ENCODE assay signal across 9 mouse cellular contexts in the genomic region with DNA sequence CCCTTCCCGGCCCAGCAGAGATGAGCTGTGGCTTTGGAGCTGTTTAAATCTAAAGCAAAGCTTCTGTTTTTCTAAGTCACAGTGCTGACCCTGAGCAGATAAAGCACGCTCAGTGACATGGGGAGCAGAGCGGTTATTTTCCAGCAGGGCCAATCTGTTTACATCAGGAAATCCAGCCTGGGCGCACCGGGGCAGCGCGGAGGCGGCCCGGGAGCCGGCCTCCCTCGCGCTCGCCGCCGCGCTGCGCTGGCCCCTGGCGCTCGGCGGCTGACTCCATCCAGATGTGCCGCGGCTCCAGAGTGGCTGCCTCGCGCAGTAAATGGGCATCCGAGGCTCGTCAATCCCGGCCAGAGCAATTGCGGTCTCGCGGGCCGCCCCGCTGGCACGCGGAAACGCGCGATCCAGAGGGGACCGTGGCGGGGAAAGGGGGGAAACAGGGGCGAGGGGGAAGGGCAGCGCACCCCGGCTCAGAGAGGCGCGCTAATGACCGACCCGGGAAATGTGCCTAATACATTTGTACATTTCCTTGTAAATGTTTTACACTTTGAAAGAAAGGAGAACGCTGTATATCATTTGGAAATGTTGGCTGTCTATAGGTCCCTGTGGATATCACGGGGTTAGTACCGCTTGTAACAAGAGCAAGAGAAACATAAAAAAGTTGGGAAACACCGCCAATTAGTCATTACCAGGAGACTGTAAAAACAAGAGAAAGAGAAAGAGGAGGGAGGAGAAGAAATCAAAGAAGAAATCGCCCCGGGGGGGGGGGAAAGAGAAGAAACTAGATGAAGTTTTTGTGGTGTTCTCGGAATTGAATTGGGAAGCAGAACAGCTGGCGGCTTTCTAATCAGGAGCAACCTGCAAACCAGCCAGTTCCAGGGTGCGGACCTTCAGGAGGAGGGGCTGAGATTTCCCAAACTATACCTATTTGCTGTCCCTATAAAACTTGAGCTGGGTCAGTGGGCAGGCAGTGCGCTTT.
DNase-seq lines count a peak whose midpoint lies in the region; ATAC-seq and TF ChIP-seq lines count a peak whose summit lies in the region.
"Had no signal": no experiment of that assay in that cellular context is flagged by ENCODE, and none has a peak within 500 bp of the region (broad histone marks: within the 10 kb centered on the region; RNA-seq: fewer than 3 reads in every experiment).

No protein-coding gene starts in this region.

- peak; percentile 5 to 21 for DNase-seq in right cerebral cortex, adult 2 months (ENCODE audit: low spot score in 2 of 2)
- no peak for DNase-seq in right cerebral cortex, postnatal 36 days (ENCODE audit: low spot score in 2 of 2)
- DNase-seq in fibroblast of lung, adult 2 months (ENCODE audit: low read depth): peak; percentile 55
- DNase-seq in kidney, postnatal 14 days: peak; percentile 77
- DNase-seq in midbrain, embryonic 11.5 days (ENCODE audit: low spot score, missing footprints): peak; percentile 96
- peak; percentile 25 for DNase-seq in stomach, postnatal 0 days (ENCODE audit: low spot score)

- peak overlapping the region; percentile 97 for H3K4me2 ChIP-seq in heart, embryonic 16.5 days (ENCODE audit: low read depth, low read length)
- peak overlapping the region; percentile 68 for H3K4me2 ChIP-seq in midbrain, embryonic 11.5 days
- peak overlapping the region; percentile 80 for H3K4me2 ChIP-seq in stomach, postnatal 0 days (replicated peaks; ENCODE audit: low read depth)

- peak overlapping the region; percentile 78 for H3K27ac ChIP-seq in heart, embryonic 16.5 days (ENCODE audit: low read length)
- no peak overlapping the region for H3K27ac ChIP-seq in midbrain, embryonic 11.5 days (ENCODE audit: low read depth, low read length)
- H3K27ac ChIP-seq in stomach, postnatal 0 days (replicated peaks): peak overlapping the region; percentile 82
- H3K27ac ChIP-seq: macrophage had no signal

- TF ChIP-seq EP300 in stomach, postnatal 0 days (optimal IDR thresholded peaks at IDR 0.05): no peak

- peaks cover 3% of the 10 kb centered on the region for H3K4me1 ChIP-seq in heart, embryonic 16.5 days (ENCODE audit: control insufficient read depth, insufficient read depth, low read length)
- H3K4me1 ChIP-seq in midbrain, embryonic 11.5 days (ENCODE audit: control insufficient read depth, insufficient read depth, low read length): peaks cover 4% of the 10 kb centered on the region
- no peaks in the 10 kb centered on the region for H3K4me1 ChIP-seq in stomach, postnatal 0 days (replicated peaks; ENCODE audit: control insufficient read depth, insufficient read depth)

- peak overlapping the region; percentile 66 for H3K9ac ChIP-seq in heart, embryonic 16.5 days (ENCODE audit: low read length)
- H3K9ac ChIP-seq in midbrain, embryonic 11.5 days (ENCODE audit: low read length): peak overlapping the region; percentile 46
- H3K9ac ChIP-seq in stomach, postnatal 0 days (ENCODE audit: low read length): peak overlapping the region; percentile 61

- 1% methylated on average over 56 of the region's 56 CpGs for WGBS in heart, embryonic 16.5 days
- WGBS in midbrain, embryonic 11.5 days: 1% methylated on average over 56 of the region's 56 CpGs
- 2% methylated on average over 56 of the region's 56 CpGs for WGBS in stomach, postnatal 0 days

- TF ChIP-seq CTCF in stomach, postnatal 0 days (IDR thresholded peaks at IDR 0.05; ENCODE audit: low read depth): no peak

- H3K36me3 ChIP-seq in heart, embryonic 16.5 days (ENCODE audit: control insufficient read depth, insufficient read depth): no peaks in the 10 kb centered on the region
- H3K36me3 ChIP-seq in midbrain, embryonic 11.5 days (ENCODE audit: control insufficient read depth, insufficient read depth, low read length): no peaks in the 10 kb centered on the region
- no peaks in the 10 kb centered on the region for H3K36me3 ChIP-seq in stomach, postnatal 0 days (ENCODE audit: control insufficient read depth, insufficient read depth, low read length)

- H3K9me3 ChIP-seq in heart, embryonic 16.5 days (replicated peaks; ENCODE audit: control insufficient read depth, low read length): no peaks in the 10 kb centered on the region
- H3K9me3 ChIP-seq in midbrain, embryonic 11.5 days (ENCODE audit: control insufficient read depth, low read length): no peaks in the 10 kb centered on the region
- H3K9me3 ChIP-seq in stomach, postnatal 0 days (ENCODE audit: control insufficient read depth, low read length): no peaks in the 10 kb centered on the region

- peak; percentile 75 for ATAC-seq in heart, embryonic 16.5 days (replicated peaks; ENCODE audit: extremely low read depth, insufficient read depth, low FRiP score)
- peak; percentile 95 for ATAC-seq in midbrain, embryonic 11.5 days (ENCODE audit: low FRiP score)
- peak; percentile 77 for ATAC-seq in stomach, postnatal 0 days (ENCODE audit: low FRiP score, low TSS enrichment)
- no peak for ATAC-seq in erythroblast, adult 5-6 weeks (replicated peaks; ENCODE audit: low FRiP score, poor library complexity, severe bottlenecking)

- peak overlapping the region; percentile 65 for H3K4me3 ChIP-seq in heart, embryonic 16.5 days (ENCODE audit: low read length)
- H3K4me3 ChIP-seq in midbrain, embryonic 11.5 days (ENCODE audit: low read depth, low read length): peak overlapping the region; percentile 39
- peak overlapping the region; percentile 52 for H3K4me3 ChIP-seq in stomach, postnatal 0 days (ENCODE audit: low read depth, low read length)

- no peaks in the 10 kb centered on the region for H3K27me3 ChIP-seq in heart, embryonic 16.5 days (ENCODE audit: control insufficient read depth, insufficient read depth, low read length)
- 0 out of 2 replicates have a peak, but pooled peaks cover 5% of the 10 kb centered on the region for H3K27me3 ChIP-seq in midbrain, embryonic 11.5 days (ENCODE audit: control insufficient read depth, insufficient read depth, low read length)
- no peaks in the 10 kb centered on the region for H3K27me3 ChIP-seq in stomach, postnatal 0 days (ENCODE audit: control insufficient read depth, insufficient read depth, low read length)

Comparison
In these comparisons a context has a peak if more than half of its experiments do, and no peak if none do; other contexts are left out.
1. DNase-seq: peak in right cerebral cortex, adult 2 months (2 of 2), fibroblast of lung, adult 2 months (single experiment), kidney, postnatal 14 days (single experiment), midbrain, embryonic 11.5 days (single experiment) and stomach, postnatal 0 days (single experiment); none in right cerebral cortex, postnatal 36 days (0 of 2).
2. Peak in every context shown above with its lines, with median percentiles within 50 percentile points of each other: H3K4me2 ChIP-seq, H3K4me3 ChIP-seq and H3K9ac ChIP-seq.